Mouse (Mus musculus) heart, embryonic 15.5 days (tissue): Measurements from ENCODE around the gene Col6a5. TPM values are rescaled to one million over a fixed set of nuclear protein-coding genes. Genes with fewer than 3 reads are reported as not detected.
A peak's percentile ranks its signal among the peaks of the same experiment; 100 is the strongest.

Experiments used
- ATAC-seq: fragments of 200-750 bp; cut with Nextera tagmentation; replicated peaks from 2 replicates; pipeline ENCODE4 v1.8.0; 2017; ENCODE audit warnings: low read depth, moderate TSS enrichment; ENCODE audit not compliant: insufficient number of reproducible peaks, insufficient read depth, low FRiP score
- H3K27ac ChIP-seq: fragments of 300-500 bp; sonication (generic); 2 replicates; pipeline ENCODE4 v1.5.1; 2015; ENCODE audit warnings: mild to moderate bottlenecking, inconsistent platforms
- H3K27me3 ChIP-seq: fragments of 300-500 bp; sonication (generic); 2 replicates; pipeline ENCODE4 v1.6.1; 2015; ENCODE audit warnings: inconsistent platforms
- H3K36me3 ChIP-seq: fragments of 300-500 bp; sonication (generic); 2 replicates; pipeline ENCODE4 v1.6.1; 2015; ENCODE audit warnings: mild to moderate bottlenecking, inconsistent platforms
- H3K4me1 ChIP-seq: fragments of 300-500 bp; sonication (generic); replicated peaks from 2 replicates; pipeline ENCODE4 v1.6.1; 2015; ENCODE audit warnings: inconsistent platforms
- H3K4me2 ChIP-seq: fragments of 300-500 bp; sonication (generic); 2 replicates; pipeline ENCODE4 v1.6.1; 2015; ENCODE audit warnings: inconsistent platforms, mild to moderate bottlenecking, moderate library complexity
- H3K4me3 ChIP-seq: fragments of 300-500 bp; sonication (generic); 2 replicates; pipeline ENCODE4 v1.5.1; 2015; ENCODE audit warnings: mild to moderate bottlenecking, inconsistent platforms
- H3K9ac ChIP-seq: fragments of 300-500 bp; sonication (generic); 2 replicates; pipeline ENCODE4 v1.6.1; 2015; ENCODE audit warnings: mild to moderate bottlenecking, inconsistent platforms
- H3K9me3 ChIP-seq: fragments of 300-500 bp; sonication (generic); replicated peaks from 2 replicates; pipeline ENCODE4 v1.6.1; 2016; ENCODE audit warnings: inconsistent platforms
- WGBS: fragments of 180-500 bp; shearing (Covaris S2); methylation state at CpG from one replicate; pipeline ENCODE4 v1.1.7; 2015; ENCODE audit warnings: mixed read lengths; 5-methylcytosine and 5-hydroxymethylcytosine counted together
- polyA plus RNA-seq: library from polyadenylated mRNA; unstranded; fragments of >200 nt; fragmentation: Nextera tagmentation; extraction: Ambion mirVana; gene quantifications from 2 replicates; pipeline ENCODE4 v1.2.1, GENCODE M21; 2015

Col6a5 gene
- polyA plus RNA-seq, 1 experiment from 2014 or later, result 0.23 TPM

GRCm38 (mm10) chr9:105820711-105821110 is 139.7 kb downstream of the Col6a5 start:
- no peak for ATAC-seq
- Histone ChIP-seq H3K4me3 (no peak overlapping the region), H3K27me3 (no peaks in the 10 kb centered on the region), H3K9me3 (no peaks in the 10 kb centered on the region), H3K36me3 (no peaks in the 10 kb centered on the region), H3K9ac (no peak overlapping the region), H3K4me2 (no peak overlapping the region), H3K27ac (no peak overlapping the region), H3K4me1 (no peaks in the 10 kb centered on the region)
- 78% methylated on average over 6 of the region's 6 CpGs for WGBS

GRCm38 (mm10) chr9:105819155-105819709 is 141.2 kb downstream of the Col6a5 start:
- Histone ChIP-seq H3K27me3 (no peaks in the 10 kb centered on the region), H3K36me3 (no peaks in the 10 kb centered on the region), H3K9ac (no peak overlapping the region), H3K27ac (no peak overlapping the region), H3K9me3 (no peaks in the 10 kb centered on the region), H3K4me1 (no peaks in the 10 kb centered on the region), H3K4me3 (no peak overlapping the region), H3K4me2 (peak overlapping the region; percentile 15; the same call in 1 of the 2 replicates)
- no peak for ATAC-seq
- WGBS, result 62% methylated on average over 29 of the region's 29 CpGs

GRCm38 (mm10) chr9:105814436-105814835 is 146.0 kb downstream of the Col6a5 start:
- no peak for ATAC-seq
- Histone ChIP-seq H3K4me3 (no peak overlapping the region), H3K9ac (no peak overlapping the region), H3K27ac (no peak overlapping the region), H3K4me2 (no peak overlapping the region), H3K4me1 (no peaks in the 10 kb centered on the region), H3K27me3 (no peaks in the 10 kb centered on the region), H3K9me3 (no peaks in the 10 kb centered on the region), H3K36me3 (no peaks in the 10 kb centered on the region)
- WGBS, result 81% methylated on average over 5 of the region's 5 CpGs

GRCm38 (mm10) chr9:105811458-105811857 is 149.0 kb downstream of the Col6a5 start:
- no peak overlapping the region for H3K4me3 ChIP-seq
- 68% methylated on average over 7 of the region's 7 CpGs for WGBS
- H3K9me3 ChIP-seq, result no peaks in the 10 kb centered on the region
- no peak overlapping the region for H3K9ac ChIP-seq
- no peaks in the 10 kb centered on the region for H3K27me3 ChIP-seq
- no peaks in the 10 kb centered on the region for H3K4me1 ChIP-seq
- H3K4me2 ChIP-seq, result no peak overlapping the region
- no peak overlapping the region for H3K27ac ChIP-seq
- H3K36me3 ChIP-seq, result no peaks in the 10 kb centered on the region
- no peak for ATAC-seq

- Histone ChIP-seq H3K4me3 (no peak overlapping the region), H3K36me3 (no peaks in the 10 kb centered on the region), H3K27ac (no peak overlapping the region), H3K27me3 (no peaks in the 10 kb centered on the region), H3K4me2 (no peak overlapping the region), H3K4me1 (no peaks in the 10 kb centered on the region), H3K9ac (no peak overlapping the region), H3K9me3 (no peaks in the 10 kb centered on the region)
- ATAC-seq, result no peak
- 80% methylated on average over 17 of the region's 17 CpGs for WGBS
Measured at GRCm38 (mm10) chr9:105808920-105809505, 151.4 kb downstream of the Col6a5 start.

Other genes with a start within 250 kb of the Col6a5 start
- 3.6 and 5.1 TPM in 2 replicates for gene Col6a6, start 132.5 kb downstream of the Col6a5 start, polyA plus RNA-seq
- gene Col6a4, start 136.1 kb upstream of the Col6a5 start, polyA plus RNA-seq, result 0.10 and 0.43 TPM in 2 replicates
- 0.74 and 1.1 TPM in 2 replicates for gene Glyctk, start 197.5 kb upstream of the Col6a5 start, polyA plus RNA-seq
- 16.7 and 19.7 TPM in 2 replicates for gene Wdr82, start 210.3 kb upstream of the Col6a5 start, polyA plus RNA-seq
- gene Ppm1m, start 239.1 kb upstream of the Col6a5 start, polyA plus RNA-seq, result 23.1 and 33.6 TPM in 2 replicates
- 46.7 and 52.9 TPM in 2 replicates for gene Twf2, start 242.5 kb upstream of the Col6a5 start, polyA plus RNA-seq